Mouse (Mus musculus) c-Kit-positive CD71-negative TER-119-negative erythroid progenitor cells, embryonic 14.5 days (primary cell): ENCODE results near the gene Nos3.

Source experiments
- DNase-seq: peaks from one replicate; pipeline ENCODE4 v3.0.0-alpha.2; 2013; ENCODE audit warnings: low read depth

The Nos3 gene

DNA sequence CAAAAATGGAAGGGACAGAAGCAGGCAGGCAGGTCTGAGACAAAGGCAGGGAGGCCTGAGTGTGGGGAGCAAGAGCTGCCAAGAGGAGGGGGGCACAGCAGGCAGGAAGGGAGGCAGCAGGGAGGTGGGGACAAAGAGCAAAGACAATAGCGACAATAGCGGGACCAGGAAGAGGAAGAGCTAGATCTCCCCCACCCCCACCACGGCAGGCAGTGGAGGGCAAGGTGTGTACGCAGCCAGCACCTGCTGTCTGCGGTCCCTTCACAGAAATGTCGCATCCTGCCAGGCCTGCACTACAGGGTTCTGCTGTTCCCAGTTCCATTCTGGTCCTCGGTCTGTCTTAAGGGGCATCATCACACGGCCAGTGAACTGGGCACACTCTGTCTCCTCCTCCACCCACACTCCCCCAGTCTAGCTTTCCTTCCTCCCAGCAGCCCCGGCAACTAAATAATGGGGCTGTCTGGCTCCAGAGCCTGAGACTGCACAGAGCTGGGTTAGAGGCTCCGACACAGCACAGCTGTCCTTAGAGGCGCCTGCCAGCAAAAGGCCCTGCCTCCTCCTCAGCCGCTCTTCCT lies 20.0 kb upstream of the Nos3 start:
- DNase-seq = no peak

GRCm38 (mm10) chr5:24346313-24346712 lies 18.3 kb upstream of the Nos3 start:
- DNase-seq = no peak

DNA sequence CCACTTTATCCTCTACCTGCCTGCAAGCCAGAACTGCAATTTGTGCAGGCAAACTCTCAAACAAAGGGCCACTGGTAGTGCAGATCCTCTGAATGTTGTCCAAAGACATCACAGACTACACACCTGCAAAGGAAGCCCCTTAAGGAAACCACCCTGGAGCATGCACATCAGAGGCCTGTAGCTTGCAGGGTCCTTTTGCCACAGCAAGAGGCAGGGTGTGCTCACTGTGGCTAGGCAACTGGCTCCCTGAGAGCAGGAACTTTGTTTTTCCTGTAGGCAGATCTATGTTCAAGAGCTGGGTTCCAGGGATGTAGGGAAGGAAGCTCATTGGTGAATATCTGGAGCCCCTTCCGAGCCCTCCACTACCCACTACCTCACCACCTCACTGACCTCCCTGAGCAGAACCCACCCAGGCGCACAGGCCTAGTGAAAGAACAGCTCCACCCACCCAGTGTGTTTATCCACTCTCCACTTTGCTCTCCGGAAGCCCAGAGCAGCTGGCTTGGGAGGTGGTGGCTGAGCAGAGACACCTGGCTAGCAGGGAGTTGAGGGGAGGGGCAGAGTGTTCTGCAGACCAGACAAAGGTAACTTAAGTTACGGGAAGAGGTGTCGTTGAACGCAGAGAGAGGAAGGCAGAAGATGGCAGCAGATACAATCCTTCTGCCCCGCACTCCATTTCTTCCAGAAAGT lies 17.3 kb upstream of the Nos3 start:
- DNase-seq = no peak

GRCm38 (mm10) chr5:24348128-24348527 lies 16.5 kb upstream of the Nos3 start:
- peak; percentile 53 for DNase-seq

DNA sequence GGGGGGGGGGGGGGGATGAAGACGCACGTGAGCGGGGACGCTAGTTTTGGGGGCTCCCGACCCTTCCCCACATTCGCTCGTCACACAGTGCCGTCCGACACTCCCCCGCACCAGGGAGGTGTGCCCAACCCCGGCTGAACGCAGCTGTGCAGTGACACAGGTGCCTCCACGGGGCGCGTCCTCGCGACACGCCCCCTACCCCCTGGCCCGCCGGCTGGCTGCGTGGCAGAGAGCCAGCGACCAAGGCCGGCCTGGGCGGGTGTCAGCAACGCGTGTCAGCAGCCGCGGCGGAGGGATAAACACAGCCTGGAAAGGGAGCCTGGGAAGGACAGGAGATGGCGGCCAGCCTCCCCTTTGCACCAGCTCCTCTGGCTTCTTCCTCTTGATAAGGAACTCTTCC lies 16.1 kb upstream of the Nos3 start:
- DNase-seq = no peak

GRCm38 (mm10) chr5:24350073-24350472 lies 14.5 kb upstream of the Nos3 start:
- DNase-seq = no peak

GRCm38 (mm10) chr5:24350531-24351250 lies 13.9 kb upstream of the Nos3 start:
- DNase-seq = no peak

- DNase-seq = no peak
Measured at GRCm38 (mm10) chr5:24351278-24351677, 13.3 kb upstream of the Nos3 start, which contains the start of gene Kcnh2. TSS of gene Kcnh2 (minus strand) at chr5:24351604.

DNA sequence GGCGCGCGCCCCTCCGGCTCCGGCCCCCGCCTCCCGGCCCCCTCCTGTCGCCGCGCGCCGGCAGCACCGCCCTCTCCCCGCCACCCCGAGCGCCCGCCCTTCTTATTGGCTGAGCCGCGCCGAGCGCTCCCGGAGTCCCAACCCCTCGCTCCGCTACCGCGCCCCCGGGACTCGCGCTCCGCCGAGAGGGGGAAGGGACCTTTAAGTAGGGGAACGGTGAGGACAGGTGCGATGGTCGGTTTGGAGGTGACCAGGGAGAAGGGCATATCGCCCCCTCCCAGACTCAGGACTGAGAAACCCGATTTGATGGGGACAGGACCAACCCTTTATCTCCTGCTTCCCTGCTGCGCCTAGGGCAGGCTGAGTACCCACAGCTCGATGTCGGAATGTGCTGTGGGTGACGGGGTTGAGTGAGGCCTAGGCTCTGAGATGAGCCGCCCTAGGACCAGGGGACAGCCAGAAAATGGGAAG lies 12.9 kb upstream of the Nos3 start:
- DNase-seq = peak; percentile 48

- DNase-seq = no peak
Measured at GRCm38 (mm10) chr5:24352251-24352859, 12.3 kb upstream of the Nos3 start.

DNA sequence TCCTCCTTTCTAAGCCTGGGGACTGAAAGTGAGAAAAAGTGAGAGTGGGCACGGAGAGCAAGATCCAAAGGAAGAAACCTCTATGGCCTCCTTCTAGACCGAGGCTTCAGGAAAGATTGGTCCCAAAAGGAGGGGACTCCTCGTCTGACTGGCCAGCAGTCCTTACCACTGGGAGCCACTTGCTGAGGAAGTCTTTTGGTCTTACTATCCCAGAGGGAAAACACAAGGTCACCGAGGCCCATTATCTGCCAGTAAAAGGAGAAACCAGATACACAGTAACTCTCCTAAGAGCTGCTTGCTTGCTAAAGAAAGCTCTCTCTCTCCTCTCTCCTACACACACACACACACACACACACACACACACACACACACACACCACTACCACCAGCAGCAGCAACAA lies 11.3 kb upstream of the Nos3 start:
- DNase-seq = no peak

DNA sequence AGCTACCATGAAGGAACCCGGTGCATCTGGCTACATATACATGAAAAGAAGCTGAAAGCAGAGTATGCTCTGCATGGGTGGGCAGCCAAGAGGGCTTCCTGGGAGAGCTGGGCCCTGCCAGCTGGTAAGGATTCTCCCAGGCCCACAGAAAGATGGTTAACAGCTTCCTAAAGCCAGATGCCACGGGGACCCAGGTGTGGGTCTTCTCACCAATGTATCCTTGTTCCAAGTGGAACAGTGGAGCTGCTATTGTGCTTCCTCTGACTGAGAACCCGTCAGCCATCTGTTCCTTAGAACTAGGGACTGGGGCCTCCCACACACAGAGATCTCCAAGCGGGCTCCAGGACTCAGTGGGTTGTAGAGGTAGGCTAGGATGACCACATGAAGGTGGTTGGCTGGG lies 7.8 kb upstream of the Nos3 start:
- no peak for DNase-seq

- DNase-seq = peak; percentile 80
Measured at GRCm38 (mm10) chr5:24357461-24357860, 7.1 kb upstream of the Nos3 start.

GRCm38 (mm10) chr5:24360792-24361454 lies 3.7 kb upstream of the Nos3 start:
- peak; percentile 81 for DNase-seq

DNA sequence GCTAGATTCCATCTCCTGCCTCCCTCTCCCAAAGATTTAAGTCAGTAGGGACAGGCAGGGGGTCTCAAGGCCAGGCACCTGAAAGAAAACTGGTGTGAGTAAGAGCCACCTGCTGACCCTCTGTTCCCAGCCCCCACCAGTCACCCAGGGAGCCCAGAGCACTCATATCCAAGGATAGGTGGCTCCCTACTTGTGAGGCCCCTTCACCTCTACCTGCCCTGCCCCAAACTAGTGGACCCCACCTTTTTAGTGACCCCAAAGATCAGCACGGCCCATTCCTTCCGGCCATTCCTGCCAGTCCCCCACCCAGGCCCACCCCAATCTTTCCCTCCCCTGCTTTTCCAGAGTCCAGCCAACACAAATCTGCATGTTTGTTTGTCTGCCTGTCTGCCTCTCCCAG lies 1.1 kb upstream of the Nos3 start:
- no peak for DNase-seq

DNA sequence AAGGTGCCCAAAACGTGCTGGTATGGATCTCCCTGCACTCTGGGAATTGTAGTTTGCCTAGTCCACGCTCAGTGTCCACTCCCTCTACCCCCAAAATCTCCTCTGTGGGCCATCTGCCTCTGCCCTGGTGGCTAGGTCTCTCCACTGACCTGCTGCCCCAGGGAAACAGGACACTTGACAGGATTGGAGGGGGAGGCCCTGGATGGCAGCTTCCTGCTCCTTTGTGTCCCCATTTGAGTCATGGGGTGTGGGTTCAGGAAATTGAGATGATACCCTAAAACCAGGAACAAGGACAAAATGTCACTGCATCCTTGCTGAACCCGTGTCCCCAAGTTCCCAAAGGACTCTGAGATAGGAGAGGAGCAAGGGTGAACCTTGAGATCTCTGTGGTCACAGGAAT lies 549 bp upstream of the Nos3 start:
- DNase-seq = no peak

DNA sequence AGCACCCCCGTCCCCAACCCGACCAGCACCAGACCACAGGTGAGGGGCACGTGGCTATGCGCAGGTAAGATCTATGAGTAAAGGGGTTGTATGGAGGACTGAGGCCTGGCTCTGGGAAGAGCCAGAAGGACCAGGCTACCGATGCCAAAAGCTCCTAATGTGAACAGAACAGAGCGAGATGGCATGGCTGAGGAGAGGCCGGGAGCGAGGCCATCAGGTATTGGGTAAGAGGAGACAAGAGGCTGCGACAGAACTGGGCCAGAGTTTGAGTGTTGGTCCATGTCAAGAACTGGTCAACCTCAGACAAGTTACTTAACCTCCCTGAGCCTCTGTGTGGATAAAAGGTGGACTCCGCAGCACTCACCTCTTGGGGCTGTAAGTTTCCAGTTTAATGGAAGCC lies 353 bp downstream of the Nos3 start:
- no peak for DNase-seq

DNA sequence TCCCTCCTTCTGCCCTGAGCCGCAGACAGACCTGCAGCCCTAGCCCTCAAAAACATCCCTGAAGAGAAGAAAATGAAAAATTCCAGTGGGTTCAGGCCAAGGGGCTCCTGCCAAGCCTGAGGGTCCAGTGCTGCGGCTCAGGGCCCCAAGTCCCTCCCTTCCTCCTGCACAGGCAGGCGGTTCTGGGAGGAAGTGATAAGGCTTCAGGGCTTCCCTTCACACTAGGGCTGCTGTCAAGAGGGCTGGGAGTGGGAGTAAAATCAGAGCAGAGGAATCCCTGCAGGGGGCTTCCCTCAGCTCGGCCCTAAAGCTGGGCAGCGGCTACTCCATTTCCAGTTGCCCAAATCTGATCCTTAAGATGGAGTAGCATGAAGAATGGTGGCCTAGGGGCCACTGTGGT lies 918 bp downstream of the Nos3 start:
- DNase-seq = no peak

DNA sequence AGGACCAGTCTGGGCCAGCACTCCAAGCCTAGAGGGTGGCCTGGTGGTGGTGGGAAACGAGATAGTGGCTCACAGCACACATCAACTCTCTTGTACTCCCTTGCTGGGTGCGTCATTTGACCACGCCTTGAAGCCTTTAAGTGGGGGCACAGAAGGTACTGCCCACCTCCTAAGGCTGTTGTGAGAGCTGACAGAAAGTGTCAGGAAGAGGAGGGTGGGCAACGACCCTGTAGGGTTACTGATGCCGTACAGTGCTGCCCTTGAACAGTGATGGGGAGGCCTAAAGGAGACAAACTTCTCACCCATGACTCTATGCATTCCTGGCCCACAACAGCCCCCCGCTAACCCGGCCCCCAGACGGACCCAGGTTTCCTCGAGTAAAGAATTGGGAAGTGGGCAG lies 1.8 kb downstream of the Nos3 start:
- no peak for DNase-seq

DNA sequence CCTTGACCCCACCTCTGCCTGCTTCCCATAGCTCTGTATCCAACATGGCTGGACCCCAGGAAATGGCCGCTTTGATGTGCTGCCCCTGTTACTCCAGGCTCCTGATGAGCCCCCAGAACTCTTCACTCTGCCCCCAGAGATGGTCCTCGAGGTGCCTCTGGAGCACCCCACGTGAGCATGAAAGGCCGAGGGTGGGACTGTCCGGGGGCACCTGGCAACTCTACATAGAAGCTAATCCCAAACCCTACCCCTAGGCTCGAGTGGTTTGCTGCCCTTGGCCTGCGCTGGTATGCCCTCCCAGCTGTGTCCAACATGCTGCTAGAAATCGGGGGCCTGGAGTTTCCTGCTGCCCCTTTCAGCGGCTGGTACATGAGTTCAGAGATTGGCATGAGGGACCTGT lies 5.2 kb downstream of the Nos3 start:
- no peak for DNase-seq

- DNase-seq = no peak
Measured at GRCm38 (mm10) chr5:24373807-24374206, 9.2 kb downstream of the Nos3 start.

GRCm38 (mm10) chr5:24374216-24374615 lies 9.6 kb downstream of the Nos3 start:
- DNase-seq = no peak
